Mouse (Mus musculus) embryo, embryonic 10 days (tissue): ENCODE data around the gene Creb3l2.

Source experiments
- DNase-seq: peaks from one replicate; pipeline ENCODE4 v3.0.0-alpha.2; 2015; ENCODE audit warnings: low spot score

Gene Creb3l2

GRCm38 (mm10) chr6:37370566-37370965 is 71.4 kb downstream of the Creb3l2 start:
- DNase-seq, result no peak

DNA sequence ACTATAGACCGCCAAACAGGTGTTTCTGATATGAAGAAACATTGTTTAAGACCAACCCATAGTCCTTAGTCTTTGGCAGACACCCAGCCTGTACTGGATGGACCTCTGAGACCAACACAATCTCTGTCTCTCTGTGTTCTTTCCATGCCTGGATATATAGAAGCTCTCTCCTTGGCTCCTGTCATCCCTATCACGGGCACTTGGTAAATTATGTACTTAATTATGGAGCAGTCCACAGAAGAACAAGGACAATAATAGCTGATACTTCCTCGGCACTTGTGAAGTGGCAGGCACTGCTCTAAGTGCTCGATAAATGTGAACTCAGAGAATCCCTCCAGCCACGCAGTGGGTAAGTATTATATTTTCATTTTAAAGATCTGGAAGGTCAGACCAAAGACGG is 72.2 kb downstream of the Creb3l2 start:
- no peak for DNase-seq

- no peak for DNase-seq
Observed at GRCm38 (mm10) chr6:37368281-37368680, 73.7 kb downstream of the Creb3l2 start.

DNA sequence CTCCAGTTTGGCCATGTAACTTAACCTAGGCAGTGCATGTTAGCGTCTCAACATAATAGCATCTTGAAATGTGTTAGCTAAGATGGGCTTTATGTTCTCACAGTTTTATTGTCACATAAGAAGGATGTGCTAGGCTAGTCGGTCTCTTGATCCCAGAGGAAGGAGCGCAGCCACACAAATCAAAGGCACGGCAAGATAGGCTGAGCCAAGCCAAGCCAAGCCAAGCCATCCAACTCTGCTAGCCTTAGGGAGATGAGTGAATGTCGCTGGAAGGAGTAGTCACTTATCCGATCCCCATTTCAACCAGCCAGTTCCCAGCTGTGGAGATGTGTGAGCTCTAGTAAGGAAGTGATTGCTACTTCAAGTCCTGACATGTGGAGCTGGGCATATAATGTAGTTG is 75.0 kb downstream of the Creb3l2 start:
- DNase-seq, result no peak

DNA sequence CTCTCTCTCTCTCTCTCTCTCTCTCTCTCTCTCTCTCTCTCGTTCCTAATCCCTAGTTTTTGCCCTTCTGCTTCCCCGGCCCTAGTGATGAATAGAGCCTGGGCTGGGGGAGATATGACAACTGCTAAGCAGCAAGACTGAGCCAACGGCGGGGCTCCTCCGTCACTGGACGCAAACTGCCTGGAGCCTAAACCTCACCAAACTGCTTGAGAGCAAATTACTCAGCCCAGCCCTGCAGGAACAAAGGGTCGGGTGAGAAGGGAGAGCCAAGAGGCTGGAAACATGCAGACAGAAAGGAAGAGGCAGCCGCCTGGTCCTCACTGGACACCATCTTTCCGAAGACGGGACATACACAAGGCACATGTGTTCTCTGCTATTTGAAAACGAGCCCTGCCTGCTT is 76.8 kb downstream of the Creb3l2 start:
- DNase-seq, result peak; percentile 20

DNA sequence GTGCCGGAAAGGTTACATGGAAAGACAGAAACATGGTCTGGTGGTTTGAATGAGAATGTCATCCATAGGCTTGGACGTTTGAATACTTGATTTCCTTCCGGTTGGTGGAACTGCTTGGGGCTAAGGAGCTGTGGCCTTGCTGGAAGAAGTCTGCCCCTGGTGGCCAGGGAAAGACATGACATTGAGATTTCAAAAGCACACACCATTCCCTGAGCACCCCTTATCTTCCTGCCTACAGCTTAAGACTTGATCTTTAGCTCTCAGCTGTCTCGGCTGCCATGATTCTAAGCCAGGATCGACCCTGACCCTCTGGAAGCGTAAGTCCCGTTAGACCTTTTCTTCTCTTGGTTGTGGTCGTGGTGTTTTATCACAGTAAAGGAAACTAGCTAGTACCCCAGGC is 77.6 kb downstream of the Creb3l2 start:
- no peak for DNase-seq

- DNase-seq, result peak; percentile 43
Observed at GRCm38 (mm10) chr6:37360813-37361385, 81.0 kb downstream of the Creb3l2 start.

GRCm38 (mm10) chr6:37354449-37355179 is 87.3 kb downstream of the Creb3l2 start:
- peak; percentile 96 for DNase-seq

GRCm38 (mm10) chr6:37353616-37354015 is 88.3 kb downstream of the Creb3l2 start:
- no peak for DNase-seq

- peak; percentile 84 for DNase-seq
Observed at GRCm38 (mm10) chr6:37351731-37352380, 90.1 kb downstream of the Creb3l2 start.

GRCm38 (mm10) chr6:37350315-37350714 is 91.6 kb downstream of the Creb3l2 start:
- no peak for DNase-seq

DNA sequence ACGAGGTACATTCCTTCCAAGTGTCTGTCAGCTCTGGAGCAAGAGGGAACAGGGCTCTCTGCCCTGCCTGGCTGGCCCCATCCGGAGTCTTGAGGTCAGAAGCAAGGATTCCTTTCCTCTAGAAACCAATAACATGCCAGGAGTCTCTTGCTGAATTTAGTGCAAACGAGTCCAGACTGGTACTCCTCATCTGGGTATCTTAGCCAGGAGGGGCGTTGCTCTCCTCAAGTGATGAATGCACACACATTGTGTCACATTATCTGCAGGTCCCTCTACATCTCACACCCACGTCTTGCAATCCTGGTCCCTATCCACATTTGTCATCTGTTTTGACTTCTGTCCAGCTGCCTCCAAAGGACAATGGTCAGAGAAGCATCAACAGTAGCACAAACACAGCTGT is 94.3 kb downstream of the Creb3l2 start:
- no peak for DNase-seq

- no peak for DNase-seq
Observed at GRCm38 (mm10) chr6:37338055-37338454, 103.9 kb downstream of the Creb3l2 start.

- DNase-seq, result no peak
Observed at GRCm38 (mm10) chr6:37336831-37337260, 105.1 kb downstream of the Creb3l2 start.

DNA sequence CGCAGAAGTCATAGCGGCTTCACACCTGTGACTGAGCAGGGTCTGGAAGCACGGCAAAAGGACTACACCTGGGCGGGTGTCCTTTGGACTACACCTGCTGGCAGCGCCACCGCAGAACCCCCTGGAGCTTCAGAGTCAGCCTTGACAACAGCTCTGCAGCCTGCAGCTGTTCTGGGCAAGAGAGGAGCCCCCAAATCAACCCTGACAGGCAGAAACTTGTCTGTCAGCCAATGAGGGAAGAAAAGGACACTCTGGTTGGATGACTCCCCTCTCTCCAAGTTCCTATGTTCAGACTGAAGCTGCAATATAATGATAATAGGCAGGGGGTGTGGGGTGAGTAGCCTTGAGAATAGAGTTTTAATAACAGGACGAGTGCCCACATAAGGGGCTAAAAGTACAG is 105.6 kb downstream of the Creb3l2 start:
- no peak for DNase-seq

GRCm38 (mm10) chr6:37332846-37333245 is 109.1 kb downstream of the Creb3l2 start:
- no peak for DNase-seq

DNA sequence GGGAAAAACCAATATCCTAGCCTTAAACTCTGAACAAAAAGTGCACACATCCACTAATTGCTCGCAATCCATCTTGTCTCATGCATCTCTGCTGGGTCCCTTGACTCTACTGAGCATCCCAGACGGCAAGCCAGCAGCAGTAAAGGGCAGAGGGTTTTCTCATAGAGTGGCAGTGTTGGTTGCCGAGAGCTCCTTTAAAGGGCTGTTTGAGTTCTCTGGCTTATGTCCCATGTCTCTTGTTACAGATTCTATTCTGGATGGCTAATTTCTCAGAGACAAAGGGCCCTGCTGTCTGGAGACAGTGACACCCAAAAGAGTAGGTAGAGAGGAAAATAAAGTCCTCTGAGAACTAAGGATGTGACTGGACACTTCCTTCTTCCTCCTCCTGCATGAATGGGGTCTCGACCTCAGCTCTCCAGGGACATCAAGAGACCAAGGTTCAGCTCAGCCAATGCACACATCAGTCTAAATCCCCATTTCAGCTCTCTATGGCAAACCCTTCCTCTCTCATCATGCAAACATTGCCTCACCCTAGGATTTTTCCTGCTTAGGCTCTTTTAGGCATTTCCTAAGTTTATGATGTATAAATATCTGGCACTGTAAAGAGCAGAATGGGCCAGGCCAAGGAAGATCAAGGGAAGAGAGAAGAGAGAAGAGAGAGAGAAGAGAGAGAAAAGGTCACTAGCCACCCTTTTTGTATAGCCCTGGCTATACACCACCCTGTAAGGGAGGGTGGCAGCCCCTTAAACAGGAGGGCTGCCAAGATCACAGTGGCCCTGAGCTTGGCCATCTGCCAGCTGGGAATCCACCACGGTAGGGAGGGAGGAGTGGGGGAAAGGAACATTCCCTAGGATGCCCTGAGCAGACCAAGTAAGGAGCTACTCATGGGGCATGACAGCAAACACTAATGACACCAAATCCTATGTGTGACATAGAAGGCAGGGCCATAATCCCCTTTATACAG is 111.8 kb downstream of the Creb3l2 start:
- DNase-seq, result peak; percentile 28

GRCm38 (mm10) chr6:37329376-37329775 is 112.6 kb downstream of the Creb3l2 start:
- no peak for DNase-seq

GRCm38 (mm10) chr6:37328671-37329070 is 113.3 kb downstream of the Creb3l2 start:
- DNase-seq, result no peak

DNA sequence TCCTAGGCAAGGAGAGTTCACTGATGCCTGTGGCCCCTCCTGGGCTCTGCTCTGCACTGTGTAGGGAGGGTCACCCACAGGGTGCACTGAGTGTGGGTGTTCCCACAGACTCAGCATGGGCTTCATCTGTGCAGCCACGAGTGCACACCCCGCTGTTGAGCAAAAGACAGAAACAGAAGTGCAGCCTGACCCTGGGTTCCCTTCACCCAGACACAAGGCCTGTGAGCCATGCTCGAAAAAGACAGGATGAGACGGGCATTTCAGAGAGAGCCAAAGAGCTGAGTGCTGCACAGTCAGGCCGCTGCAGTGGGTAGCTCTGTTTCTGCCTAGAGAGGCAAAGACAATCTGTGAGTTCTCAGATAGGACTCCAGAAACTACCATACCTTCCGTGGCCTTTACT is 114.4 kb downstream of the Creb3l2 start:
- DNase-seq, result no peak

DNA sequence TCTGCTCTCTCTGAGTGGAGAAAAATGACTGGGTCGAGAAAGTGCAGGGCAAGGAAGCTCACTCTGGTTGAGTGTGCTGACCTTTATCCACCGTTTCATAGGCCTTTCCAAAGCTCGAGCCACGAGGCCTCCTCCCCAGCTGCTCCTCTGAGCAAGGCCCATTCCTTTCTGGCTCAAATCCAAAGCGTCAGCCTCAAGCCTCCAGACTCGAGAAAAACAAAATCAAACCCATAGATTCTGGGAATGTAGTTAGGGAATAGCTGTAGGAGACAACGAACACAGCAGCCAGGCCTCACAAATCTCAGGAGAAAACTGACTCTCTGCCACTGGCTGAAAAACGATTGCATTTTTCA is 115.4 kb downstream of the Creb3l2 start:
- no peak for DNase-seq

GRCm38 (mm10) chr6:37325906-37326602 is 115.9 kb downstream of the Creb3l2 start:
- no peak for DNase-seq
